Mouse (Mus musculus) limb, embryonic 11.5 days (tissue): ENCODE measurements around the gene Pa2g4. TPM values are rescaled to one million over a fixed set of nuclear protein-coding genes. Genes with fewer than 3 reads are reported as not detected.

Source experiments
- ATAC-seq: fragments of 200-750 bp; cut with Nextera tagmentation; 2 replicates; pipeline ENCODE4 v1.8.0; 2017; ENCODE audit warnings: low read depth; ENCODE audit not compliant: insufficient number of reproducible peaks, low FRiP score, low TSS enrichment
- DNase-seq: peaks from one replicate; pipeline ENCODE4 v3.0.0-alpha.2; 2015; ENCODE audit warnings: low spot score
- H3K27ac ChIP-seq: fragments of 300-500 bp; sonication (generic); replicated peaks from 2 replicates; pipeline ENCODE4 v1.5.1; 2014; ENCODE audit warnings: low read depth, mild to moderate bottlenecking, low read length
- H3K27me3 ChIP-seq: fragments of 300-500 bp; sonication (generic); 2 replicates; pipeline ENCODE4 v1.6.1; 2014; ENCODE audit warnings: mild to moderate bottlenecking, low read length, mixed read lengths; ENCODE audit not compliant: control insufficient read depth, insufficient read depth
- H3K36me3 ChIP-seq: fragments of 300-500 bp; sonication (generic); 2 replicates; pipeline ENCODE4 v1.6.1; 2014; ENCODE audit warnings: mild to moderate bottlenecking, low read length, moderate library complexity, mixed read lengths; ENCODE audit not compliant: control insufficient read depth, insufficient read depth
- H3K4me1 ChIP-seq: fragments of 300-500 bp; sonication (generic); 2 replicates; pipeline ENCODE4 v1.6.1; 2014; ENCODE audit warnings: low read length, mixed read lengths; ENCODE audit not compliant: control insufficient read depth, insufficient read depth
- H3K4me2 ChIP-seq: fragments of 300-500 bp; sonication (generic); 2 replicates; pipeline ENCODE4 v1.6.1; 2014; ENCODE audit warnings: low read depth, mild to moderate bottlenecking, moderate library complexity; ENCODE audit not compliant: severe bottlenecking
- H3K4me3 ChIP-seq: fragments of 300-500 bp; sonication (generic); 2 replicates; pipeline ENCODE4 v1.5.1; 2014; ENCODE audit warnings: low read depth, low read length
- H3K9ac ChIP-seq: fragments of 300-500 bp; sonication (generic); 2 replicates; pipeline ENCODE4 v1.6.1; 2014; ENCODE audit warnings: mild to moderate bottlenecking, low read length
- H3K9me3 ChIP-seq: fragments of 300-500 bp; sonication (generic); 2 replicates; pipeline ENCODE4 v1.6.1; 2016; ENCODE audit warnings: low read length; ENCODE audit not compliant: control insufficient read depth
- WGBS: fragments of 180-500 bp; shearing (Covaris S2); extraction: QIAGEN DNeasy Blood & Tissue Kit; methylation state at CpG from one replicate; pipeline ENCODE4 v1.1.7; 2014; 5-methylcytosine and 5-hydroxymethylcytosine counted together
- polyA plus RNA-seq: library from polyadenylated mRNA; unstranded; fragments of >200 nt; fragmentation: Nextera tagmentation; extraction: Ambion mirVana; gene quantifications from 2 replicates; pipeline ENCODE4 v1.2.1, GENCODE M21; 2014

The Pa2g4 gene
- polyA plus RNA-seq, 1 experiment from 2014 or later = 289 TPM

DNA sequence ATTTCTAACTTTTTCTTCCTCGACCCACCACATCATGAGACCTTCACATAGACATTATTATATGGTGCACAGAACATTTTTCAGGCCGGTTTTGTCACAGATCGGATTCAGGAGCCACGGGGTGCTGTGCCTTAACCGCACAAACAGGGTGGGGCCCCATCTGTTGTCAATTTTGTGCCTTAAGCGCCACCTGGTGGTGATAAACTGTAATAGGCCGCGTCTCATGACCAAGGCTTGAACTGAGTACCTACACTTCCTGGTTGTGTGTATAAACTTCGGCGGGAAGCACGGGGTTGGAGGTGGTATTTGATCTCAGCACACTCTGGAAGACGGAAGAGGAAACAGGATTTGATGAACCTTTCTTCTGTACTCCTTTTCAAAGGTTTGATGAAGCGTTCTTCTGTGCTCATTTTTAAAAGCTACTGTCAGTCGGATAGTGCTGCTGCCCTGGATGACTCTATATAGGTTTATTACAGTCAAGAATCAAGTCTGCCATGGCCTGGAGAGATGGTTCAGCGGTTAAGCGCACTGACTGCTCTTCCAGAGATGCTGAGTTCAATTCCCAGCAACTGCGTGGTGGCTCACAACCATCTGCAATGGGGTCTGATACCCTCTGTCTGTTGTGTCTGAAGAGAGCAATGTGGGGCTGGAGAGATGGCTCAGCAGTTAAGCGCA lies 29.4 kb downstream of the Pa2g4 start:
- DNase-seq = peak; percentile 92
- Histone ChIP-seq H3K9me3 (no peaks in the 10 kb centered on the region), H3K4me3 (0 out of 2 replicates have a peak overlapping the region, but pooled peaks have one; percentile 10), H3K27ac (no peak overlapping the region), H3K36me3 (no peaks in the 10 kb centered on the region), H3K4me1 (no peaks in the 10 kb centered on the region), H3K4me2 (peak overlapping the region; percentile 30; the same call in 1 of the 2 replicates), H3K9ac (no peak overlapping the region), H3K27me3 (no peaks in the 10 kb centered on the region)
- ATAC-seq = peak; percentile 88
- 16% methylated on average over 18 of the region's 18 CpGs for WGBS

DNA sequence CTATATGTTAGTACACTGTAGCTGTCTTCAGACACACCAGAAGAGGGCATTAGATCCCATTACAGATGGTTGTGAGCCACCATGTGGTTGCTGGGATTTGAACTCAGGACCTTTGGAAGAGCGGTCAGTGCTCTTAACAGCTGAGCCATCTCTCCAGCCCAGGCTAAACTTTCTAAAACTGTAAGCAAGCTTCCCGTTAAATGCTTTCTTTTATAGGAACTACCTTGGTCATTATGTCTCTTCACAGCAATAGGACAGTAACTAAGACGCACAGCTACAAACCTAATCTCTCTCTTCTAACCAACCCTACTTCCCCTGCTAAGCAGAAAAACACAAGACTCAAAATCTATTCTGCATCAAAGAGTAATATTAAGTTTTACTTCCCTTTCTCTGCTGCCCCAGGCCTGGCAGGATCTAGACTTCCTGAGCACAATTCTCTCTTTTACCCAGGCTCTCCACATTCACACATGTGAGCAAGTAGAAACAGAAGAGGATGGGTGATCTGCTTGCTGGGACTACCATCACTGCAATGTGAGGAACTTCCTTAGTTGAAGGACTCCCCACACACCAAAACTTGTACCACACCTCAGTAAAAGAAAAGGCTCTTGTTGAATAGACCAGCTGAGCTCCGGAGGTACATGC lies 30.0 kb downstream of the Pa2g4 start:
- Histone ChIP-seq H3K27ac (no peak overlapping the region), H3K9ac (no peak overlapping the region), H3K4me2 (peak overlapping the region; percentile 30; the same call in 1 of the 2 replicates), H3K9me3 (no peaks in the 10 kb centered on the region), H3K27me3 (no peaks in the 10 kb centered on the region), H3K36me3 (no peaks in the 10 kb centered on the region), H3K4me3 (no peak overlapping the region), H3K4me1 (no peaks in the 10 kb centered on the region)
- ATAC-seq (no peak), DNase-seq (no peak)
- 76% methylated on average over 4 of the region's 4 CpGs for WGBS

DNA sequence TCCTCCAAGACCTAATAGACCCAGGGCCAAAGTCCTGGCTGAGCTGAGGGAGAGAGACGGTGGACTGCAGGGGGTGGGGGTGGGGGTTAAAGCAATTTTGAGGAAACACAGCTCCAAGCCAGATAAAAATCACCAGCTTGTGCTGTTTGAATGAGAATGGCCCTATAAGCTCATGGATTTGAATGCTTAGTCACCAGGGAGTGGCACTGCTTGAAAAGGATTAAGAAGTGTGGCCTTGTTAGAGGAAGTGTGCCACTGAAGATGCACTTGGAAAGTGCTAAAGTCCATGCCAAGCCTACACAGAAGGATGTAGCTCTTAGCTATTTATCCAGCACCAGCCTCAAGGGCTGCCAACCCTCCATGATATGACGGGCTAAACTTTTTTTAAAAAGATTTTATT lies 30.6 kb downstream of the Pa2g4 start:
- WGBS = 94% methylated on average over 2 of the region's 2 CpGs
- H3K4me1 ChIP-seq = no peaks in the 10 kb centered on the region
- no peak overlapping the region for H3K27ac ChIP-seq
- no peaks in the 10 kb centered on the region for H3K9me3 ChIP-seq
- DNase-seq = no peak
- no peak overlapping the region for H3K4me2 ChIP-seq
- no peak overlapping the region for H3K4me3 ChIP-seq
- H3K36me3 ChIP-seq = no peaks in the 10 kb centered on the region
- ATAC-seq = no peak
- H3K9ac ChIP-seq = no peak overlapping the region
- no peaks in the 10 kb centered on the region for H3K27me3 ChIP-seq

DNA sequence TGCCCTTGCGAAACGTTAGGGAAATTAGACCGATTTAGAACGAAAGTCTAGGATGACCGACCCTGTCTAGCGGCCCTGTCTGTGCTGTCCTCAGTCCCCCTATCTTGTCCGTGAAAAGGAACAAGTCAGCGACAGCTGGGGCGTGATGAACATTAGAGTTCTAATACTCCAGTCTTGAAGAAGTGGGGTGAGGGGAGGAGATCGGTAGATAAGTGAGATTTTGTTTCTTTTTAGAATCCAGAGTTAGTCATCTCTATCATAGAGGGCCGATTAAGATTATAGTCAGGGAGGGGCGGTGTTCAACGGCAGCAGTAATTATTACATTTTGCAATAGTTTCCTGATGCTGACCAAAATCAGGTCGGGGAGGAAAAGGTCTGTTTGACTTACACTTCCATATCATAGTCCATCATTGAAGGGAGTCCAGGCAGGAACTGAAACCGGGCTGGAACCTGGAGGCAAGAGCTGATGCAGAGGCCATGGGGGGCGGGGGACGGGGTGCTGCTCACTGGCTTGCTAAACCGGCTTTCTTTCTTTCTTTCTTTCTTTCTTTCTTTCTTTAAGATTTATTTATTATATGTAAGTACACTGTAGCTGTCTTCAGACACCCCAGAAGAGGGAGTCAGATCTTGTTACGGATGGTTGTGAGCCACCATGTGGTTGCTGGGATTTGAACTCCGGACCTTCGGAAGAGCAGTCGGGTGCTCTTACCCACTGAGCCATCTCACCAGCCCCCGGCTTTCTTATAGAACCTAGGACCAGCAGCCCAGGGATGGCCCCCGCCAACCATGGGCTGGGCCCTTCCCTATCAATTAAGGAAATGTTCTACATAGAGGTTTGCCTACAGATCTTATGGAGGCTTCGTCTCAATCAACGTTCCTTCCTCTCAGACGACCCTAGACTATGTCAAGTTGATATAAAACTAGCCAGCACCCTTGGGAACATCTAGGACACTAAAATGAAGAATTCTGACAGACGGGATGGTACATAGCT lies 39.1 kb downstream of the Pa2g4 start:
- WGBS = 34% methylated on average over 28 of the region's 28 CpGs
- Histone ChIP-seq H3K9me3 (no peaks in the 10 kb centered on the region), H3K4me1 (peaks cover 6% of the 10 kb centered on the region; the same call in 1 of the 2 replicates), H3K4me2 (peak overlapping the region; percentile 100), H3K36me3 (no peaks in the 10 kb centered on the region), H3K9ac (no peak overlapping the region), H3K4me3 (peak overlapping the region; percentile 67; the same call in 1 of the 2 replicates), H3K27ac (no peak overlapping the region), H3K27me3 (peaks cover 26% of the 10 kb centered on the region)
- DNase-seq (no peak), ATAC-seq (no peak)

DNA sequence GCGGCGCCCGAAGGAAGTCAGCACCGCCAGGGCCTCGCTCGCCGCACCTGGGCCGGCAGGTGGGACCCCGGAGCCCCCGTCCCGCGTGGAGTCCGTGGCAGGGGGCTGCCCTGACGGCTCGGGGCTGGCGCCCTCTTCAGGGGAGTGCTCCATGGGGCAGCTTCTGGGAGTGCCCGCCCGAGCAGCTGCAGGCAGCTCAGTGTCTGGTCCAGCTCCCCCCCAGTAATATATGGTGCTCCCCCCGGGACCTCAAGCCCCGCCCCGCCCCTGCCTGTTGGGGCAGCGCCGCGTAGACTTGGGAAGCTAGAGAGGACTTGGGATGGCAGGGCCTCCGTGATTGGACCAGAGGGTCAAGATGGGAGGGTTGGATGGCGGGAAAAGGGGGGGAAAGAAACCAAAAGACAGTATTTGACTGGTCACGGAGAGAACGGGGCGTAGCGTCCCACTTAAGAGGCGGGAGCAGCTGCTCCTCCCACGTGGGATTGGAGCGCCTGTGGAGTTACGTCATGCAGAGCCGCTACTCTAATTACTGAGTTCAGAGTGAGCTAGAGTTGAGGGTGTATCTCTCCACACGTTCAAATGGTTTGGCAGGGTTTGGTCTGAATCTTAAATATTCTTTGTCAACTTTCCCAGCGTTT lies 40.0 kb downstream of the Pa2g4 start, which contains the start of gene Esyt1:
Gene Esyt1 (minus strand): TSS at position 201 of the 638 bp plus-strand sequence.
- Histone ChIP-seq H3K9ac (peak within 1 kb of the TSS; percentile 56), H3K4me3 (peak within 1 kb of the TSS; percentile 67), H3K9me3 (no peaks in the 10 kb centered on the region), H3K36me3 (no peaks in the 10 kb centered on the region), H3K4me2 (peak within 1 kb of the TSS; percentile 100), H3K27ac (no peak within 1 kb of the TSS), H3K4me1 (peaks cover 6% of the 10 kb centered on the region; the same call in 1 of the 2 replicates), H3K27me3 (peaks cover 29% of the 10 kb centered on the region)
- WGBS = under 1% methylated on average over 37 of the region's 37 CpGs
- peak; percentile 90 for DNase-seq
- ATAC-seq = peak; percentile 95

DNA sequence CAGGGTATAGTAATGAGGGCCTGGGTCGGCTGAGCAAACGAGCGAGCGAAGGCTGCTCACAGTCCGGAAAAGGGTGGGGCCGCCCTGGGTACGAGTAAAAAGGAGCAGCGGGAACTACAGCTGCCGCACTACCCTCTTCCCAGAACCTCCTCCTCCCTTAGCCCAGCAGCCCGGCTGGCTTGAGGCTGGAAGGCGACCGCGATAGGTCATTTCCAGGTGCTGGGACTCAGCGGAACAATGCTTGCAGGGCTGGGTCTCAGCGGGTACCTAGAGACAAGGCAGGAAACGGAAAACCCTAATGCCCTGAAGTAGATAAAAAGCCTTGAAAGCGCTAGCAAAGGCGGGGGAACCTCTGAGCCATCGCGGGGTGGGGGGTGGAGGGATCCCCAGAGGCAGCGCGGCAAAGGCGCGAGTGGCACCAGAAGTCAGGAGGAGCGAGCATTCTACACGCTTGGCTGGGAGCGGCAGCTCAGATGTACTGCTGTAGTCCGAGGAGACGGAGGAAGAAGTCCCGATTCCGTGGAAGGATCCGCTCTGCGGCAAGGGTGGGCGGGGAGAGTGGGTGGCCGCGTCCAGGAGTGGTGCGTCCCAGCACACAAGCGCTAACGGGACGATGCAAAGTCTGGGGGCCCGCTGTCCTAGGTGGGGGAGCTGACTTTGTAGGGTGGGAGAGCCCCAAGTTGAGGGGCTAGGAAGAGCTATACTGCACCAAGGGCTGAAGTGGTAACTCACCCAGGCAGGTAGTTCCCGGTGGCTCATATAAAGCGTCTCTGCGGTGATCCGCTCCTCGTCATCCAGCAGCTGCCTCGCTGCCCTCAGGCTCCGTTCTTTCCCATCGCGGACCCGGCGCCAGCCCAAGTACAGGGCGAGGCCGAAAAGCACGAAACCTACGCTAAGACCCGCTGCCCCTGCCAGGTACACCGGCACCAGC lies 40.8 kb downstream of the Pa2g4 start:
- H3K9me3 ChIP-seq = no peaks in the 10 kb centered on the region
- under 1% methylated on average over 58 of the region's 58 CpGs for WGBS
- no peaks in the 10 kb centered on the region for H3K36me3 ChIP-seq
- H3K9ac ChIP-seq = peak overlapping the region; percentile 56
- no peak overlapping the region for H3K27ac ChIP-seq
- peaks cover 29% of the 10 kb centered on the region for H3K27me3 ChIP-seq
- DNase-seq (peak; percentile 69), ATAC-seq (peak; percentile 48)
- peak overlapping the region; percentile 67 for H3K4me3 ChIP-seq
- H3K4me2 ChIP-seq = peak overlapping the region; percentile 100
- H3K4me1 ChIP-seq = peaks cover 6% of the 10 kb centered on the region; the same call in 1 of the 2 replicates

DNA sequence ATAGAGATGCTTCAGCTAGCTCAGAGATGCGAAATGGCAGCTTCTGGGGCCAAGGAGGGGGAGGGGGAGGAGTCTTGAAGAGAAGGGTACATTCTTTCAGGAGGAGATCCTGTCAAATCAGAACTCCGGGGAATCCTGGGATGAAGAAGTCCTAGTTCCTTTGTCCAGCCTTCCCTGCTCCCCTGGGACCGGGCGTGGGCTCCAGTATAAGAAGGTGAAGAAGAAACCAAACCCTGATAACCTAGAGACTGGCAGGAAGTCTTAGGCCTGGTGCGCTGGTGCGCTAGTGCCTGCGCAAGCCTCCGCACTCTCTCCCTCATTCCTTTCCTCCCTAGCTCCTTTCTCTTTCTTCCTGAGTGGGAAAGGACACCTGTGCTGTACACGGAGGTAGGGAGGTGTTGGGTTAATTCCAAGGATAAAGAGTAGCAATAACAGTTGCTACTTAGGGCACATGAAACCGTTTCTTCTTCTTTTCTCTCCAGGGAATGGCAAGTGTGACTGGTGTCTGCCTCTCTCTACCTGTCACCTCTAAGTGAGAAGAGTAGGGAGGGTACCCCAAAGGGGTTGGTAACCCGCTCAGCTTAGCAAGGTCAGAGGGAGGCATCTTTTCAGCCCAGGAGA lies 41.6 kb downstream of the Pa2g4 start:
- H3K27me3 ChIP-seq = peaks cover 29% of the 10 kb centered on the region

More for the DNA sequence above, 41.6 kb downstream of the Pa2g4 start:
- ATAC-seq (no peak), DNase-seq (no peak)
- peak overlapping the region; percentile 100 for H3K4me2 ChIP-seq
- H3K36me3 ChIP-seq = no peaks in the 10 kb centered on the region
- peak overlapping the region; percentile 67 for H3K4me3 ChIP-seq
- no peaks in the 10 kb centered on the region for H3K9me3 ChIP-seq
- H3K27ac ChIP-seq = no peak overlapping the region
- peaks cover 6% of the 10 kb centered on the region; the same call in 1 of the 2 replicates for H3K4me1 ChIP-seq
- peak overlapping the region; percentile 56 for H3K9ac ChIP-seq
- 8% methylated on average over 11 of the region's 11 CpGs for WGBS
